Mouse (Mus musculus) stomach, embryonic 16.5 days (tissue): ENCODE results near the gene Cdh4. TPM values are rescaled to one million over a fixed set of nuclear protein-coding genes. Genes with fewer than 3 reads are reported as not detected.

ENCODE experiments used
- ATAC-seq: fragments of 200-750 bp; cut with Nextera tagmentation; 2 replicates; pipeline ENCODE4 v1.8.0; 2017; ENCODE audit warnings: moderate number of reproducible peaks, moderate TSS enrichment; ENCODE audit not compliant: insufficient read depth, low FRiP score
- H3K27ac ChIP-seq: fragments of 300-500 bp; sonication (generic); 2 replicates; pipeline ENCODE4 v1.5.1; 2014; ENCODE audit warnings: low read length
- H3K27me3 ChIP-seq: fragments of 300-500 bp; sonication (generic); 2 replicates; pipeline ENCODE4 v1.6.1; 2014; ENCODE audit warnings: low read length, control low read depth, mixed read lengths; ENCODE audit not compliant: control insufficient read depth, insufficient read depth
- H3K36me3 ChIP-seq: fragments of 300-500 bp; sonication (generic); 2 replicates; pipeline ENCODE4 v1.6.1; 2014; ENCODE audit warnings: low read length; ENCODE audit not compliant: control insufficient read depth, insufficient read depth
- H3K4me1 ChIP-seq: fragments of 300-500 bp; sonication (generic); 2 replicates; pipeline ENCODE4 v1.6.1; 2014; ENCODE audit warnings: low read length, control low read depth, mixed read lengths; ENCODE audit not compliant: control insufficient read depth, insufficient read depth
- H3K4me2 ChIP-seq: fragments of 300-500 bp; sonication (generic); 2 replicates; pipeline ENCODE4 v1.6.1; 2014; ENCODE audit warnings: low read depth, low read length, mixed read lengths
- H3K4me3 ChIP-seq: fragments of 300-500 bp; sonication (generic); replicated peaks from 2 replicates; pipeline ENCODE4 v1.5.1; 2014; ENCODE audit warnings: mild to moderate bottlenecking, low read length
- H3K9ac ChIP-seq: fragments of 300-500 bp; sonication (generic); 2 replicates; pipeline ENCODE4 v1.6.1; 2014; ENCODE audit warnings: low read length
- H3K9me3 ChIP-seq: fragments of 300-500 bp; sonication (generic); replicated peaks from 2 replicates; pipeline ENCODE4 v1.6.1; 2016; ENCODE audit warnings: low read length, control low read depth; ENCODE audit not compliant: control insufficient read depth
- WGBS: fragments of 180-500 bp; shearing (Covaris S2); extraction: QIAGEN DNeasy Blood & Tissue Kit; methylation state at CpG from one replicate; pipeline ENCODE4 v1.1.7; 2014; 5-methylcytosine and 5-hydroxymethylcytosine counted together
- polyA plus RNA-seq: library from polyadenylated mRNA; unstranded; fragments of >200 nt; fragmentation: Nextera tagmentation; extraction: Ambion mirVana; gene quantifications from 2 replicates; pipeline ENCODE4 v1.2.1, GENCODE M21; 2015

Cdh4 gene
- polyA plus RNA-seq, 1 experiment from 2014 or later, result 4.4 TPM

- no peaks in the 10 kb centered on the region for H3K27me3 ChIP-seq
- no peak overlapping the region for H3K9ac ChIP-seq
- H3K4me1 ChIP-seq, result no peaks in the 10 kb centered on the region
- H3K4me2 ChIP-seq, result no peak overlapping the region
- H3K9me3 ChIP-seq, result no peaks in the 10 kb centered on the region
- no peak overlapping the region for H3K4me3 ChIP-seq
- H3K36me3 ChIP-seq, result no peaks in the 10 kb centered on the region
- H3K27ac ChIP-seq, result no peak overlapping the region
- WGBS, result 91% methylated on average over 3 of the region's 3 CpGs
- no peak for ATAC-seq
Observed at GRCm38 (mm10) chr2:179706616-179707015, 264.4 kb downstream of the Cdh4 start.

DNA sequence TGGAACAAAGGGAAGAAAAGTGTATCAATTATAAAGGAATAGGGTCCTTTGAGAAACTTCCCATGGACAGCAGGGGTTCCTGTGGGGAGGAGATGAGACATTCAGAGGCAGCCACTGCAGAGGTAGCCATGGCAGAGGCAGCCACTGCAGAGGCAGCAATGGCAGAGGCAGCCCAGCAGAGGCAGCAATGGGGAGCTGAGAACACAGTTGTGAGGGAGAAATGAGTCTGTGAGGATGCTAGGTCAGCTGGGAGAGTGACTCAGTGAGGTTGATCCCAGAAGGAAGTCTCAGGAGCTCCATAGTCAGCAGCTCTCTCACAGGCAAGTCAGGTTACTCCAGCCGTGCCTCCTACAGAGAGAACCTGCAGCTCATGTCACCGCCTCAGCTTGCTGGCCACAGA lies 266.9 kb downstream of the Cdh4 start:
- no peak for ATAC-seq
- Histone ChIP-seq H3K9me3 (no peaks in the 10 kb centered on the region), H3K4me1 (no peaks in the 10 kb centered on the region), H3K9ac (no peak overlapping the region), H3K4me2 (no peak overlapping the region), H3K27me3 (no peaks in the 10 kb centered on the region), H3K36me3 (no peaks in the 10 kb centered on the region), H3K4me3 (no peak overlapping the region), H3K27ac (no peak overlapping the region)
- 88% methylated on average over 2 of the region's 2 CpGs for WGBS

DNA sequence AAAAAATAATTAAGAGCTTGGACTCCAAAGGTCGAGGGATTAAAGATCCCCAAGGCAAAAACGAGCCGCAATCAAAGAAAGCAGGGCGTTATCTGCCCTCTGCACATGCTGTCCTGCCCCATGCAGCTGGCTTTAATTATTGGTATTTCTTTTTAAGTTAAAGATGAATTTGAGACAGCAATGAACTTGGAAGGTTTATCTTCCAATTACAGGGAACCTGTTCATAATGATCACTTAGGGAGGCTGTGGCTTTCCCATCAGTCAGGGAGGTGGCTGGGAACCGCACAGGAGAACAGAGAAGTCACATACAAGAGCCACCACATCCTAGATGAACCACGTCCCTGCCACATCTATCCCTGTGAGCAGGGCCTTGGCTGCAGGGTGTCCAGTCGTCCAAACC lies 270.5 kb downstream of the Cdh4 start:
- WGBS, result 79% methylated on average over 7 of the region's 7 CpGs
- Histone ChIP-seq H3K36me3 (no peaks in the 10 kb centered on the region), H3K4me2 (no peak overlapping the region), H3K27me3 (no peaks in the 10 kb centered on the region), H3K9ac (no peak overlapping the region), H3K9me3 (no peaks in the 10 kb centered on the region), H3K4me3 (no peak overlapping the region), H3K27ac (no peak overlapping the region), H3K4me1 (no peaks in the 10 kb centered on the region)
- ATAC-seq, result no peak

- WGBS, result 69% methylated on average over 4 of the region's 4 CpGs
- Histone ChIP-seq H3K9ac (no peak overlapping the region), H3K36me3 (no peaks in the 10 kb centered on the region), H3K4me2 (no peak overlapping the region), H3K4me3 (no peak overlapping the region), H3K27ac (no peak overlapping the region), H3K4me1 (no peaks in the 10 kb centered on the region), H3K27me3 (no peaks in the 10 kb centered on the region), H3K9me3 (no peaks in the 10 kb centered on the region)
- no peak for ATAC-seq
Observed at GRCm38 (mm10) chr2:179713326-179713725, 271.1 kb downstream of the Cdh4 start.

DNA sequence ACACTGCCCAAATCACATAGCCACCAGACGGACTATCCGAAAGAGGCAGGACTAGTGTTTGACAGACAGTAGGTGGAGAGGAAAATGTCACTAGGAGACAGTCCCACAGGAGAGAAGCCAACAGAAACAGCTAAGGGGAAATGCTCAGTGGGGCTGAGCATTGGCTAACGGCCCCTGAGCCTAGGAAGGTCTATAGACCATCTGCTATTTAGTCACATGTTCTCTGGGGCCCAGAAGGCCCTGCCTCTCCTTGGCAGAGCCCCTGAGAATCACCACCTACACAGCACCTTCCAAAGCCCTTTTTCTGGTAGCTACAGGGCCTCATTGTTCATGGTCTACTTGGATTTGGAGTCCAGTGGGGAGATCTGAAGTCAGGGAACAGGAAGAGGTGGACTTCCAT lies 271.9 kb downstream of the Cdh4 start:
- no peak for ATAC-seq
- no peaks in the 10 kb centered on the region for H3K9me3 ChIP-seq

DNA sequence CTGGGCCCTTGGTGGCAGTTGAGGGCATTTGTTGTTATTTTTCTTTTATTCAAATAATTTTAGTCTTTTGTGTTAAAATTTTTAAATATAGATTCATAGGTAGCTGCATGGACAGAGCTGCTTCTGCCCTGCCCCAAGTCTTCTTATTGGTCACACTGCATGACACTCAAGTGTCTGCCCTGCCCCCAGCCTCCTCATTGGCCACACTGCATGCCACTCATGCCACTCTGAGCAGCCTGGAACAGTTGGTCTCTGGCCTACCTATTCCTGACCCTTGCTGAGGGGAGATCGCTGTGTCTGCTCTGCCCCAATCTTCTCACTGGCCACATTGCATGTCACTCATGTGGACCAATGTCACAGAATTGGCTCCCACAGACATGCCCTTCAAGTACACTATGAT lies 273.1 kb downstream of the Cdh4 start:
- no peaks in the 10 kb centered on the region for H3K9me3 ChIP-seq
- ATAC-seq, result no peak
- H3K27ac ChIP-seq, result no peak overlapping the region
- no peaks in the 10 kb centered on the region for H3K4me1 ChIP-seq
- 91% methylated on average over 1 of the region's 1 CpGs for WGBS
- H3K9ac ChIP-seq, result no peak overlapping the region
- H3K4me3 ChIP-seq, result no peak overlapping the region
- no peaks in the 10 kb centered on the region for H3K36me3 ChIP-seq
- no peak overlapping the region for H3K4me2 ChIP-seq
- H3K27me3 ChIP-seq, result no peaks in the 10 kb centered on the region

More for the DNA sequence above, 271.9 kb downstream of the Cdh4 start:
- Histone ChIP-seq H3K27me3 (no peaks in the 10 kb centered on the region), H3K4me1 (no peaks in the 10 kb centered on the region), H3K4me2 (no peak overlapping the region), H3K9ac (no peak overlapping the region), H3K4me3 (no peak overlapping the region), H3K27ac (no peak overlapping the region), H3K36me3 (no peaks in the 10 kb centered on the region)
- WGBS, result 80% methylated on average over 3 of the region's 3 CpGs

- Histone ChIP-seq H3K4me3 (no peak overlapping the region), H3K36me3 (no peaks in the 10 kb centered on the region), H3K9ac (no peak overlapping the region), H3K4me2 (no peak overlapping the region), H3K9me3 (no peaks in the 10 kb centered on the region), H3K27me3 (no peaks in the 10 kb centered on the region), H3K4me1 (0 out of 2 replicates have a peak, but pooled peaks cover 3% of the 10 kb centered on the region), H3K27ac (no peak overlapping the region)
- no peak for ATAC-seq
- 41% methylated on average over 3 of the region's 3 CpGs for WGBS
Observed at GRCm38 (mm10) chr2:179720366-179720765, 278.1 kb downstream of the Cdh4 start.

DNA sequence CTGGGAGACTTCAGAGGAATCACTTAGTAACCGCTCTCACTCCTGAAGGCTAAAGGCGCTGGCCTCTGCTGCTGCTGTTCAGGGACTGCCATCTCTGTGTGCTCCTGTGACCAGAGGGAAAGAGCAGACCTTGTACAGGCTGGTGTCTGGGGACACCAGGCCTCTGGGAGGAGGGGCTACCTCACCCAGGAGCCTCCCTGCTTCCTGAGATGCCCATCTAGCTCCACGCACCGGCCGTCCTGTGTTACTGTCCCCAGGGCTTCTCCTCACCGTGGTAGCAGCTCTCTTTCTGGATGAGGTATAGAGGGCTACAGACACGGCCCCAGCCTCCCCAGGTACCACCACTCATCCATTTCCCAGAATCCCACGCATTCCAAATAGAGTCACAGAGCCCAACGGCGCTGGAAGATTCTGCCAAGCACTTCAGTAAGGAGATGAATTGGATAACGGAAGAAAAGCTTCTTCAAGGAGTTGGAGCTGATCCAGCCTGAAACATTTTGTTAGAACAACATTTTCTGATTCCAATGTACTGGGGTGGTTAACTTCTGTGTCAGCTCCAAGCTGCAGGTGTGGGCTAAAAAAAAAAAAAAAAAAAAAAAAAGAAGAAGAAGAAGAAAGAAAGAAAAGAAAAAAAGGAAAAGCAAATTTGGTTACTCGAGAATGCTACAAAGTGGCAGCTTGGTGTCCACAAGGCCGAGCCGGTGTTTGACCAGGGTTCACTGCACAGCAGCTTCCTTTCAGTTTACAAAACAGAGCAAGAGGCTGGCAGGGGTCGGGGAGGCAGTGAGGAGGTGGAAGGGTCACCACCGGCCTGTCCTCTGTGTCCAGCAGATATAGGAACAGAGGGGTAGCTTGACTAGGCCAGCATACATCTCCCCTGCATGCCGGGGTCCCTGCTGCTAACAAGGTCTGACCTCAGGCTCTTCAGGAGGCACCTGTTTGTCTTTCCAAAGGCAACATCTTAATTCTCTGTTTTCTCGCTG lies 279.6 kb downstream of the Cdh4 start:
- WGBS, result 57% methylated on average over 18 of the region's 18 CpGs
- no peaks in the 10 kb centered on the region for H3K9me3 ChIP-seq
- H3K27me3 ChIP-seq, result no peaks in the 10 kb centered on the region
- no peaks in the 10 kb centered on the region for H3K36me3 ChIP-seq
- ATAC-seq, result no peak
- H3K9ac ChIP-seq, result no peak overlapping the region
- H3K27ac ChIP-seq, result no peak overlapping the region
- H3K4me2 ChIP-seq, result no peak overlapping the region
- H3K4me3 ChIP-seq, result no peak overlapping the region
- H3K4me1 ChIP-seq, result 0 out of 2 replicates have a peak, but pooled peaks cover 3% of the 10 kb centered on the region

GRCm38 (mm10) chr2:179722776-179723386 lies 280.6 kb downstream of the Cdh4 start:
- no peak for ATAC-seq
- Histone ChIP-seq H3K4me2 (no peak overlapping the region), H3K9me3 (no peaks in the 10 kb centered on the region), H3K4me3 (no peak overlapping the region), H3K4me1 (0 out of 2 replicates have a peak, but pooled peaks cover 3% of the 10 kb centered on the region), H3K27ac (no peak overlapping the region), H3K9ac (no peak overlapping the region), H3K27me3 (no peaks in the 10 kb centered on the region), H3K36me3 (no peaks in the 10 kb centered on the region)
- WGBS, result 59% methylated on average over 4 of the region's 4 CpGs
